Mouse (Mus musculus) intestine, embryonic 14.5 days (tissue): ENCODE results near the gene Pknox2. TPM values are rescaled to one million over a fixed set of nuclear protein-coding genes. Genes with fewer than 3 reads are reported as not detected.

ENCODE experiments used
- ATAC-seq: fragments of 200-750 bp; cut with Nextera tagmentation; replicated peaks from 2 replicates; pipeline ENCODE4 v1.8.0; 2017; ENCODE audit warnings: low read depth, moderate number of reproducible peaks, moderate TSS enrichment, moderate library complexity; ENCODE audit not compliant: low FRiP score, low TSS enrichment
- DNase-seq: peaks from one replicate; pipeline ENCODE4 v3.0.0-alpha.2; 2018; ENCODE audit warnings: low spot score
- H3K27ac ChIP-seq: fragments of 300-500 bp; sonication (generic); 2 replicates; pipeline ENCODE4 v1.5.1; 2014; ENCODE audit warnings: low read depth, mild to moderate bottlenecking, control low read depth
- H3K27me3 ChIP-seq: fragments of 300-500 bp; sonication (generic); replicated peaks from 2 replicates; pipeline ENCODE4 v1.6.1; 2014; ENCODE audit warnings: low read length, control low read depth; ENCODE audit not compliant: control insufficient read depth, insufficient read depth
- H3K36me3 ChIP-seq: fragments of 300-500 bp; sonication (generic); 2 replicates; pipeline ENCODE4 v1.6.1; 2014; ENCODE audit warnings: low read length, control low read depth; ENCODE audit not compliant: control insufficient read depth, insufficient read depth
- H3K4me1 ChIP-seq: fragments of 300-500 bp; sonication (generic); replicated peaks from 2 replicates; pipeline ENCODE4 v1.6.1; 2014; ENCODE audit warnings: low read length, control low read depth, mixed read lengths; ENCODE audit not compliant: control insufficient read depth, insufficient read depth
- H3K4me2 ChIP-seq: fragments of 300-500 bp; sonication (generic); 2 replicates; pipeline ENCODE4 v1.6.1; 2014; ENCODE audit warnings: low read length
- H3K4me3 ChIP-seq: fragments of 300-500 bp; sonication (generic); 2 replicates; pipeline ENCODE4 v1.5.1; 2014; ENCODE audit warnings: low read depth, low read length, control low read depth, mixed read lengths
- H3K9ac ChIP-seq: fragments of 300-500 bp; sonication (generic); 2 replicates; pipeline ENCODE4 v1.6.1; 2014; ENCODE audit warnings: mild to moderate bottlenecking, low read length
- H3K9me3 ChIP-seq: fragments of 300-500 bp; sonication (generic); 2 replicates; pipeline ENCODE4 v1.6.1; 2016; ENCODE audit warnings: low read length, control low read depth; ENCODE audit not compliant: control insufficient read depth
- WGBS: fragments of 180-500 bp; shearing (Covaris S2); extraction: QIAGEN DNeasy Blood & Tissue Kit; methylation state at CpG from one replicate; pipeline ENCODE4 v1.1.7; 2014; 5-methylcytosine and 5-hydroxymethylcytosine counted together
- polyA plus RNA-seq: library from polyadenylated mRNA; unstranded; fragments of >200 nt; fragmentation: Nextera tagmentation; extraction: Ambion mirVana; gene quantifications from 2 replicates; pipeline ENCODE4 v1.2.1, GENCODE M21; 2014

Pknox2 gene
- polyA plus RNA-seq, 1 experiment from 2014 or later: 8.8 TPM

- ATAC-seq: no peak
- no peak for DNase-seq
- 66% methylated on average over 2 of the region's 2 CpGs for WGBS
- no peaks in the 10 kb centered on the region for H3K9me3 ChIP-seq
- peak overlapping the region; percentile 23; the same call in 1 of the 2 replicates for H3K27ac ChIP-seq
- H3K36me3 ChIP-seq: no peaks in the 10 kb centered on the region
- H3K4me3 ChIP-seq: no peak overlapping the region
- peaks cover 7% of the 10 kb centered on the region for H3K4me1 ChIP-seq
- no peaks in the 10 kb centered on the region for H3K27me3 ChIP-seq
- no peak overlapping the region for H3K4me2 ChIP-seq
- no peak overlapping the region for H3K9ac ChIP-seq
These were observed 61.8 kb downstream of the Pknox2 start for GRCm38 (mm10) chr9:37085370-37085769.

DNA sequence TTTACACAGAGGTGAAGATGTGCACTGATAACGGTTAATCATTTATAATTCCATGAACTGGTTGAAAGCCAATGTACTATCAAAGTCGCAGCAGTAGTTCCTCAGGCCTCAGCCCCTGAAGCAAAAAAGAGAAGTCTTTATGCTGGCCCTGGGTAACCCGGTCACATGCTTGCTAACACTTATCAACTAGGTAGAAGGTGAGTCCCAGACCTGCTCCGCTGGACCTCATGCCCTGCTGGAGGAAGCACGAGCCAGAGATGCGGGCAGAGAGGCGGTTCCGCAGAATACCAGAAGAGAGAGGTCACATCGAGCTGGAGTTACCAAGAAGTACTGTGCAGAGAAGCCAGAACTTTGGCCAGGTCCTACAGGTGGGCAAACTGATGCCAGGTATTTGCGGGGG lies 65.0 kb downstream of the Pknox2 start:
- Histone ChIP-seq H3K4me3 (no peak overlapping the region), H3K36me3 (no peaks in the 10 kb centered on the region), H3K27me3 (no peaks in the 10 kb centered on the region), H3K27ac (no peak overlapping the region), H3K9me3 (no peaks in the 10 kb centered on the region), H3K4me2 (no peak overlapping the region), H3K4me1 (peaks cover 10% of the 10 kb centered on the region), H3K9ac (no peak overlapping the region)
- WGBS: 92% methylated on average over 10 of the region's 10 CpGs
- no peak for DNase-seq
- no peak for ATAC-seq

- Histone ChIP-seq H3K4me2 (no peak overlapping the region), H3K9me3 (no peaks in the 10 kb centered on the region), H3K4me1 (peaks cover 14% of the 10 kb centered on the region), H3K36me3 (no peaks in the 10 kb centered on the region), H3K9ac (no peak overlapping the region), H3K27ac (no peak overlapping the region), H3K4me3 (no peak overlapping the region), H3K27me3 (no peaks in the 10 kb centered on the region)
- DNase-seq: no peak
- 82% methylated on average over 6 of the region's 6 CpGs for WGBS
- no peak for ATAC-seq
These were observed 66.9 kb downstream of the Pknox2 start for GRCm38 (mm10) chr9:37080309-37080708.

DNA sequence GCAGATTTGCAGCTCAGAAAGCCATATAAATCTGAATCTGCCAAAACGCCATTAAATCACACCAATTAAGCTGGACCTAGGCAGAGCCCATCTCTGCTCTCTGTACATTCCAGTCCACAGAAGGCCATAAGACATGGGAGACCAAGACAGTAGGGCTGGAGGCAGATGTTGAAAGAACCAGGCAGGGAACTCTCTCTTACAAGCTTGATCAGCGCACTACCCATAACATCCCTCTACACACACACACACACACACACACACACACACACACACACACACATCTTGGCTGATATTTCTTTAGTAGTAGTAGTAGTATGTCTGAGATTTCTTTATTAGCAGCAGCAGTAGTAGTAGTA lies 70.2 kb downstream of the Pknox2 start:
- ATAC-seq (no peak), DNase-seq (no peak)
- no peak overlapping the region for H3K27ac ChIP-seq
- H3K4me3 ChIP-seq: no peak overlapping the region
- H3K4me1 ChIP-seq: peaks cover 9% of the 10 kb centered on the region
- H3K9ac ChIP-seq: no peak overlapping the region
- no peaks in the 10 kb centered on the region for H3K27me3 ChIP-seq
- 45% methylated on average over 2 of the region's 2 CpGs for WGBS
- H3K4me2 ChIP-seq: no peak overlapping the region
- no peaks in the 10 kb centered on the region for H3K9me3 ChIP-seq
- no peaks in the 10 kb centered on the region for H3K36me3 ChIP-seq

DNA sequence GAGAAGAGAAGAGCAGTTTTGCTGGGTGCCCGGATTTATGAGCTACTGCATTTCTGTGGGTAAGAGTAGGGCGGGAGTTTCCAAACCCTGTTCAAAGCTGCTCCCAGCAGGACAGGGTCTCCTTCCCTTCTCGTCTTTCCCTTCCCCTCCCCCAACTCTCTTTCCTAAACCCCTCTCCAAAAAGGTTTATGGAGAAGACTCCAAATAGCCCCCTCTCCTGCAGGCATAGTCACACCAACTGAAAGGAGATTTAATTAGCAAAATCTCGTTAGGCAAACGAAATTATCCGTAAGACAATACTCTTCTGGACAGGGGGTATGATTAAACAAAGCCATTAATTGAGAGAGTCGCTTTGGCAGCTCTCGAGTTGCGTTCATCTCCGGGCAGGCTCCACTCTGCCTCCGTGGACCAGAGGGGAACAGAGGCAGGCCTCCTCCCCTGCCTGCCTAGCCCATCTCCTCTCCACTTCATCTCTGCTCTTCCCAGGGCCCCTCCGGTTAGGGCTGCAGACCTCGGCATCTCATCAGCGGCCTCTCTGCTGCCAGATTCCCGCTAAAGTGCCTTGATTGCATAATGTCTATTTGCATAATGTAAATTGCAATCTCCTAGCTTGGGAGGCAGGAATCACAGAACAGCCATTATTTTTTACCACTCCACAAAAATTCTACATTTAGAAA lies 70.7 kb downstream of the Pknox2 start:
- Histone ChIP-seq H3K9me3 (no peaks in the 10 kb centered on the region), H3K27me3 (no peaks in the 10 kb centered on the region), H3K4me3 (no peak overlapping the region), H3K4me1 (peaks cover 9% of the 10 kb centered on the region), H3K36me3 (no peaks in the 10 kb centered on the region), H3K9ac (no peak overlapping the region), H3K27ac (no peak overlapping the region), H3K4me2 (no peak overlapping the region)
- no peak for ATAC-seq
- no peak for DNase-seq
- WGBS: 21% methylated on average over 15 of the region's 15 CpGs

DNA sequence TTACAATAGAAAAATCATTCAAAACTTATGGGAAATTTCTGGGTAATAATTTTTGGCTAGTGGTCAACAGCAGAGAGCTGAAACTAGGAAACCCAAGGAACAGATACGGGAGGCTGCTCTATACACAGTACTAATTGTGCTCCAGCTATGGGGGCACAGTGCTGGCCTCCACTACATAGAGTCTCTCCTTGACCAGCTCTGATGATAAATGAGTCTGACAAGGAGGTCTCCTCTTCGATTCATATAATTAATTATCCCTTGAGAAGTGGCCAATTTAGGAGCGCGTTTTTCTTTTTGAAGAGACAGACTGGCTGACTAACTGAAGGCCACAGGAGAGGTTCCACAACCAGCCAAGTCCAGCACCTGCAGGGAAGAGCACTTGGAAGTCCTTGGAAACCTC lies 71.3 kb downstream of the Pknox2 start:
- no peak for ATAC-seq
- no peak overlapping the region for H3K9ac ChIP-seq
- H3K9me3 ChIP-seq: no peaks in the 10 kb centered on the region
- H3K36me3 ChIP-seq: no peaks in the 10 kb centered on the region
- 59% methylated on average over 4 of the region's 4 CpGs for WGBS
- H3K4me3 ChIP-seq: no peak overlapping the region
- no peak overlapping the region for H3K27ac ChIP-seq
- H3K4me2 ChIP-seq: no peak overlapping the region
- peaks cover 9% of the 10 kb centered on the region for H3K4me1 ChIP-seq
- H3K27me3 ChIP-seq: no peaks in the 10 kb centered on the region
- DNase-seq: no peak

DNA sequence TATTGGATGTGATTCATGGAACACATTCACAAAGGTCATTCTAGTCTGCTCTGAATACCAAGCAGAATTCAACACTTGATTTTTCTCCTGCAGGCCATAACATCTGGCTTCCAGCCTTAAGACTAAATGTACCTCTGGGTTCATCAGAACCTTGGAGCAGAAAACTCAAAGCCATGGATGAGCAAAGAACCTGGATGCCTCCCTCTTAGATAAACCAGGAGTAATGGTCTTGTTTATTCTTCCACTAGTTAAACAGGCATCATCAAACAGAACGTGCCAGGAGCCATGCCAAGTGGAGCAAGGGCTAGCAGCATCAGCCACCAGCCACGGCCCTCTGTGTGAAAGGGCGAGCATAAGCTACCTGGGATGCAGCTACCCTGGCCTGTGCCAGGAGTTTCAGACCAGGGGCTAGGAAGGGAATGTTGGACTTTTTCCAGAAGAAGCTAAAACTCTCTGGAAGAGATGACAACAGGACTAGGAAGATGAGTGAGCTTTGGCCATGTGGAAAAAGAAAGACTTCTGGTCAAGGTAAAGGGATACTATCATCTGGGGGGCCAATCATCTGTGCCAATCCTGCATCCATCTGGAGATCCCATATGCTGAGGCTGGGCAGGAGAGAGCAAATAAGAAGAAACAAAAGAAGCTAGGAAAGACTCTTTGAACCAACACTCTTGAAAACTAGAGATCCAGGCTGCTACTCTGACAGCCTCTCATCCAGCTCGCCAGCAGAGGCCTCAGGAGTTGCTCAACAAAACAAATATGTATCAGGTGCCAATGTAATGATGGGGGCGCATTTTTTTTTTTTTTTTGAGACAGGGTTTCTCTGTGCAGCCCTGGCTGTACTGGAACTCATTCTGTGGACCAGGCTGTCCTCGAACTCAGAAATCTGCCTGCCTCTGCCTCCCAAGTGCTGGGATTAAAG lies 77.6 kb downstream of the Pknox2 start:
- H3K9me3 ChIP-seq: no peaks in the 10 kb centered on the region
- H3K27ac ChIP-seq: no peak overlapping the region
- ATAC-seq: no peak
- no peaks in the 10 kb centered on the region for H3K27me3 ChIP-seq
- no peaks in the 10 kb centered on the region for H3K4me1 ChIP-seq
- no peak overlapping the region for H3K9ac ChIP-seq
- no peak overlapping the region for H3K4me3 ChIP-seq
- H3K4me2 ChIP-seq: no peak overlapping the region
- no peaks in the 10 kb centered on the region for H3K36me3 ChIP-seq
- DNase-seq: no peak
- 74% methylated on average over 6 of the region's 6 CpGs for WGBS

DNA sequence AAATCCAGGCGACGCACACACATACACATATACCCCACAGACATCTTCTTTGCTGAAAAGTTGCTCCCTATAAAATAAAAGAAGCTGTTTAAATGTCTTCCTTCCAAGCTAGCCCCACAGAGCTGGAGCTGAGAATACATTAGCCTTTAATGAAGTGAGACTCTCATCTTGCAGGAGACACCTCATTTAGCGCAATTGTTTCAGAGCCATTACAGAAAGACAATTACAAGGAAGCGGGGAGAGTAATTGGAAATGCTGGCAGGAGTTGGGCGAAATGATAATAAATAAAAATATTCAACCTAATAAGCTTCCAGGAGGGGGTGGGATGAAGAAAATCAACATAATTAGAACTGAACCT lies 79.8 kb downstream of the Pknox2 start:
- H3K36me3 ChIP-seq: no peaks in the 10 kb centered on the region
- ATAC-seq (no peak), DNase-seq (no peak)
- 91% methylated on average over 5 of the region's 5 CpGs for WGBS
- no peak overlapping the region for H3K27ac ChIP-seq
- H3K4me3 ChIP-seq: no peak overlapping the region
- H3K4me2 ChIP-seq: no peak overlapping the region
- H3K27me3 ChIP-seq: no peaks in the 10 kb centered on the region
- H3K9ac ChIP-seq: no peak overlapping the region
- H3K4me1 ChIP-seq: no peaks in the 10 kb centered on the region; the same call in 1 of the 2 replicates
- no peaks in the 10 kb centered on the region for H3K9me3 ChIP-seq
